Mouse (Mus musculus): ENCODE data around the gene Tmem135.

Tmem135 gene

DNA sequence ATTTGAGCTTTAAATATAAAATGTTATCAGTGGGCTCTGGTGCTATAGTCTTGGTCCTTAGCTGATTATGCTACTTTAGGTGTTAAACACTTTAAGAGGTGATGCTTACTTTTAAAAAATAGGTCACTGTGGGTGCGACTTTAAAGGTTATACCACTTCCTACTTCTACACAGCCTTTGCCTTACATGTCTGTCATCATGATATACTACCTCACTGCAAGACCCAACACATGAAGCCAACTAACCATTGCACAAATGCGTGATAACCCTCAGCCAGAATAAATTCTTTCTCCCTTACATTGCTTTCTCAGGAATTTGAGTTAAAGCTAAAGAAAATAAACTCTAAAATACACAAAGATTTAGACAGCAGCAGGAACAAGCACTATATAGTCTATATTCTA lies 150.7 kb downstream of the Tmem135 start:
- DNase-seq (ENCODE audit: extremely low spot score, low spot score), result no peak

DNA sequence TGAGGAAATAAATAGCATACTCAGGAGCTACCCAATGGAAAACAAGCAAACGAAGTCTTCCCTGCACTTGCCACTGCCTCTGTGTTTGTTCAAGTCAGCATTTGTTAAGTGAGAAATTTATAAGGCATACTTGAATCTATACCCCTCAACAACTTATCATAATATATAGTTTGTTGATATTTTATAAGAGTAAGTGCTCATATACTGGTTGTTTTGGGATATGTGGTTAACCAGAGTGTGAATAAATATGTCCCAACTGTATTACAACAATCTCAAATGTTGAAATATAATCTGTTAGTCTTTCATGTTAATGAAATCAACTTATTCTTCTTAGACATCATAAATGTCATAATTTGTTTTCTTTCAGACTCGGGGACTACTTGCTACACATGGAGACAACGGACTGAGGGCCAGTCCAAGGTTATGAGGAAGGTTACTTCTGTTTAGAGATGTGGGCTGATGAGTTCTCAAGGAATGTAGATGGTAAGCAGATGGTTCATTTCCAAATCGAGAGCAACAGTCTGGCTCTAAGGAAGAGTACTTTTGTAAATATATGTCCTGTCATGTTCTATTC lies 152.1 kb downstream of the Tmem135 start:
- DNase-seq (ENCODE audit: extremely low spot score, low spot score), result no peak

DNA sequence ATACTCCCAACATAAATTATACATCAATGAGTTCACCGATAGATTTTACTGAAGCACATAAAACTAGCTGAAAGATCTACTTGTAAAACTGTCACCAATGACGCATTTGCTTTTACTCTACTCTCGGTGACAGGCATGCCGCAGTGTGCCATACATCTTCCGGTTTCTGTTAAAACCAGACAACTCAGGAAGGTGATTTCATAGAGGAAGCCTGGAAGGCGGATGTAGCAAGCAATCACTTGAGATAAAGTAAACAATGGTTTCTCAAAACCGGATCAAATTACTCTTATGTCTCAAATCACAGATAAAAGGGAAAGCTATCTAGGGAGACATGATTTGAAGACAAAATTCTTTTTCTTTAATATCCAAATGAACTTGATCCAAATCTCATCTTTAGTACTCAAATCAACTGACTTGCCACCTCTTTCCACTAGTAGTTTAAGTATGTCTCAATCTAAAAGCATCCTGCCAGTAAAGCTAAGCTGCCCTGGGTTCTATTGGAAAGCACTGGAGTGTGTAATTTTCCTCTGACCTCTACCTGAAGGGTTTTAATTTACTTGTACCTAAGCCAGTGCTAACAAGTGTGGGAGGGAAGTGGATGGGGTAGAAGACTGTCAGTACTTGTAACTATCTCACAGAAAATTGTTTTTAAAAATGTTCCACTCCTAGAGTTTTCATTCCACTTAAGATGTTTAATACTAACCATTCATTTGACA lies 155.7 kb downstream of the Tmem135 start:
- DNase-seq (ENCODE audit: extremely low spot score, low spot score), result no peak

DNA sequence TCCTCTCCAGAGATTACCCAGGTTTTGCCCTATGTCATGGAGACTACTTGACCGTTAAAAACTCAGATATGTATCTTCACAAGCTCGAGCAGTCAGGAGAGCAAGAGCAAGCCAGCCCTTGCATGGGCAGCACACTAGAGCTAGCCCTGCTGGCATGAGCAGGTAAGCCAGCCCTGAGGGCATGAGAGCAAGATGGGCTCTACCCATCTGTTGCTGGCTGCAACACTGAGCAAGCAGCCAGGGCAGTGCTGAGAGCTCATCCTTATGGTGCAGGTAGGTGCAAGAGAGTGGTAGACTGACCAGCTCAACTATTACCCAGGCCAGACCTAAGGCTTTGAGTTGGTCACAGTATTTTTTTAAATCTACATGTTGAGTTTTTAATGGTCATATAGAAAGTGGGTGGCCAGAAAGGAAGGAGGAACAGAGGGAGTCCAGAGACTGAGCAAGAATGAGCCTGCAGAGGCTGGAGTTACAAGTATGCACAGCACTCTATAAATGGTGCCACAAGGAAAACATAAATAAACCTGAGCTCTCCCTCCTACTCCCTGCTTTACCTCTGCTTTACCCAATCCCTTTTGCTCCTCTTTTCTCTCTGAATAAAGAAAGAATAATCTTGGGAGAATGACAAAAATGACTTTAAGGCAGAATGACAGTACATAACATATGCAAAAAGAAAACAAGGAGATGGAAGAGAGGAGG lies 156.9 kb downstream of the Tmem135 start:
- no peak for DNase-seq (ENCODE audit: extremely low spot score, low spot score)

DNA sequence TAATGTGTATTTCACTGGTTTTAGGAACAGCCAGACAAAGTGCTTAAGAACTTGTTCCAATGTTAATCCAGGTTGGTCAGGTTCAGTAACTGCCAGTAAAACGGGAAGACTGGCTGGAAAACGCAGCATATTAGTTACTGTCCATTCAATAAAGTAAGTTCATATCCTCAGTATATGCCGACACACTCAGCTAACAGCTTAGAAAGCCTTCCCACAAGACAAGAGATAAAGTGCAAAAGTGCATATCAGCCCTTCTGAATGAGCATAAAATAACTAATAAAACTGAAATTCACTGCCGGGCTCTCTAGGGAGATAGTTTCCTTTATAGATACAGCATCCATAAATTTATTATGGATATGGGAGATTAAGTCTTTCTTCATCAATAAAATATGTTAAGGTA lies 161.5 kb downstream of the Tmem135 start:
- no peak for DNase-seq (ENCODE audit: extremely low spot score, low spot score)

DNA sequence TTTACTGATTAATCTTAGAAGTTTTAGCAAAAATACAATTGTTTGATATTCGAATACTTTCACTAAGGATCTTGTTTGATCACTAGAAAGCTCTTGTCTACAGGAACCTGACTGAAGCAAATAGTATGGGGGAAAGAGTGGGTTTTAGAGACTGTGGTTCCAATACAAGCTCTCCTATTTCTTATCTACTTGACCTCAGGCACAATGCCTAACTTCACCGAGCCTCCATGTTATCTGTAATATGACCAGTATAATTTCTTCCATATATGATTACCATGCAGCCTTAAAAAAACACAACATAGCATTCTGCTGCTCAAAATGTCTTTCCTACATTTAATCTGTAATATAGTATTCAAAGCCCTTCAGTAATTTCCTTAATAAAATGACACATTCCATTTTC lies 161.9 kb downstream of the Tmem135 start:
- DNase-seq (ENCODE audit: extremely low spot score, low spot score), result no peak

DNA sequence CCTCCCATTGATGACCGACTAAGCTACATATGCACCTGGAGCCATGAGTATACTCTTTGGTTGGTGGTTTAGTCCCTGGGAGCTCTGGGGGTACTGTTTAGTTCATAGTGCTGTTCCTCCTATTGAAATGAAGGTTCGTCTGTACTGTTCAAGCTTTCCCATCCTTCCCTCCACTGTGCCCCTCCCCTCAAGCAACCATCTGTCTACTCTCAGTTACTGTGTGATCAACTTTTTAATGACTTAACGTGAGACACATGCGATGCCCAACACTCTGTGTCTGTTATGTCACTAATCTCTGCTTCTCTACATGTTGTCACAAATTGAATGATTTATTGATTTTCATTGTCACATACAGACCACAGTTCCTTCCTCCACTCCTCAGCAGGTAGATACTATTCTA lies 164.4 kb downstream of the Tmem135 start:
- no peak for DNase-seq (ENCODE audit: extremely low spot score, low spot score)

DNA sequence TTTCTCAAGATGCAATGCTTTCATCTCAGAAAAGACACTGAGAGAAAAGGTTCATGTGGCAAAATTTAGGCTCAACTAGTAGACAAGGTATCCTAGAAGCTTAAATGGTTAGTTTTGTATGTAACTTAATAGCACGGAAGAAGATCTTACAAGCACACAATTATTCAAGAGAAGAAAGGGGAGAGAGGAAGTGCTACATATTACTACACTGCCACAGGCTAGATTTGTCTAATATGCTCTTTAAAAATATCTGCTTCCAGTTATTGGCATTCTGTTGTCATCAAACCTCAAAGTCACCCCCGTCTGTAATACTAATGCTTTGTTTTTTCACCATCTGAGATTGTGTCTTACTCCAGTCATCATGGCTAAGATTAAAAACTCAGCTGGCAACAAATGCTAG lies 167.4 kb downstream of the Tmem135 start:
- DNase-seq (ENCODE audit: extremely low spot score, low spot score), result no peak

DNA sequence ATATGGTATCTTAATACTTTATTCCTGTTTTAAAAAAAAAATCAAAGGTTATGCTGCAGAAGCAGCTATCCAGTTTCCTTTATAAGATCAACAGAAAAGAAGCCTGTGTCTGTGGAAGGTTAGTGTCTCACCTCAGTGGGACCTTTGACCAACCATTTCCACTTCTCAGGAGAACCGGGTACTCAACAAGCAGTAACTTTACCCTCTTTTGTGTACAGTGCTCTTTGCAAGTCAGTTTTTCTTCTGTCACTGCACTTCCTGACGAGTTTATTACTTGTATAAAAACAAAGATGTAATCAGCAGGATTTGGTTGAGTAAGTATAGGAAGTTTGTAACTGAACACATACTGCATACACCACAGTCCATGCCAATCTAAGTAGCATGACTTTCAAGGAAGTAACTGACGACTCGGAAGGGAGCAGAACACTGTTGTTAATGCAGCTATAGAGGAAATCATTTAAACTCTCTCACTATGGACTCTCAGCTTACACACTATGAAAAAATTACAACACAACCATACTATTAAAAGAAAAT lies 168.0 kb downstream of the Tmem135 start:
- DNase-seq (ENCODE audit: extremely low spot score, low spot score), result no peak

DNA sequence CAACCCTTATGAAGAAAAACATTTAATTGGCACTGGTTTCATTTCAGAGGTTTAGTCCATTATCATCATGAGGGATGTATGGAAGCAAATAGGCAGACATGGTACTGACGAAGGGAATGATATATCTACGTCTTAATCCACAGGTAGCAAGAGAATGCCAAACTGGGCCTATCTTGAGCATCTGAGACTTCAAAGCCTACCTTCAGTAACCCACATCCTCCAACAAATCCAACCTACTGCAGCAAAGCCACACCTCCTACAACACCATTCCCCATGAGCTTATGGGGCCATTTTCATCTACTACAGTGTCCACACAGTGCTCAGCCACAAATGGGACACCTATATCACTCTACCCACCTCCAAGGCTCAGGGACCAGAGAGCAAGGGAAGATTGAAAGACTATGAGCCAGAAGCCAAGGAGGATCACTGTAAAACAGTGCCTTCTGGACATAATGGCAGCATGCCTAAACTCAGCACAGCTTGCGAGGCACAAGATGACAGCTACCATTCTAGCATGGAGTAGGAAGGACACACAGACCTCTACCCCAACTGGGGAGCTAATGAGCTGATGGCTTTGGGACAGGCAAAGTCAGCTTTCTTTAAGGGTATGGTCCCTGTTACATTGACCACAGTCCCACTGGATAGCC lies 171.4 kb downstream of the Tmem135 start:
- DNase-seq (ENCODE audit: extremely low spot score, low spot score), result no peak

DNA sequence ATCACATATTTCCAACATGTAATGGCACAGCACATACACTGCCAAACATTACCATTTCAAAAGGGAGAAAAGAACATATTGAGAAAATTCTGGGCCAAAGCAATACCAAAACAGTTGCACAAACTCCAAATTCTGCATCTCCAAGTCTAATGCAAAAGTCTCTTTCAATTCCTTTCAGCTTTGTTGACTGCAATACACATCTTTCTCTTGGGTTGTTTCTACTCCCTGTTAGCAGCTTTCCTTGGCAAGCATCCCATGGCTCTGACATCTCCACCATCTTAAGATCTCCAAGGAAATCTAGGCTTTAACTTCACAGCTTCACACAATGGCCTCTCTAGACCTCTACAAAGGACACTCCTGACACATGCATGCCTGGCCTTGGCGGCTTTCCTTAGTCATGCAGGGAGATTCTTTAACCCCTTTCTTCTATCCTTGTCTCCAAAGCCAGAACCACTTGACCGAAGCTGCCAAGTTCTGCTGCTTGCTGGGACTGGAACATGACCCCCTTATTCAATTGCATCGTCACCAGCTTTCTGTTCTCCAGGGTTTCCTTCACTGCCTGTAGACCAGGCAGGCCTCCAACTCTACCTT lies 172.7 kb downstream of the Tmem135 start:
- no peak for DNase-seq (ENCODE audit: extremely low spot score, low spot score)

DNA sequence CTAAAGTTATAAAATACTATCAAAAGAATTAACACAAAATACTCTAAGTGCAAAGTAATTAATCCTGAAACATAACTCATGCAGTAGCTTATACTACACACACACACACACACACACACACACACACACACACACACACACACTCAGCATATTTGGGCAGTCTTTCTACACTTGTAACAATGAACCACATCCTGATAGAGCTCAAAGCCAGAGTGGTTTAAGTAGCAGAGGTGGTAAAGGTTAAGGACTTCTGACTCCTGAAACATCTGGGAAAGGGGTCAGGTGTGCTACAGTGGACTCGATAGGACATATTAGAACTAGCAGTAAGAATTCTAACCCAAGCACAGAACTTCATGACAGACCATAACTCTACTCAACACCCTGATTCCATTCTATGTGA lies 181.4 kb downstream of the Tmem135 start:
- DNase-seq (ENCODE audit: extremely low spot score, low spot score), result no peak

DNA sequence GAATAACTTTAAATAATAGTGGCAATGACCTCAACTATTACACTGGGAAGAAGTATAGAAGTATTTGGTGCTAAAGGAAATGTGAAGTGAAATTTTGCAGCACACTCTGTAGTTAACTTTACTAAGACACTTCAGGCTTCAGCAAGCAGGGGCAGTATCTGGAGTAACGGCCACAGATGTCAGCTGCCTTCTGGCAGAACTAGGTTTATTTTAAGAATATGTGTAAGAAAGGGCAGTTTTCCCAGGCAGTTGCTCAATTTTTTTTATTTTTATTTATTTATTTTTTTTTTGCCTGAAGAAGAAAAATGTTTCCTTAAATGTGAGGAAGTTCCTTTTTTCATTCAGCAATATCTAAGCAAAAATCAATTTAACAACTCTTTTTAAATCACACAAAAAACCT lies 187.4 kb downstream of the Tmem135 start:
- no peak for DNase-seq (ENCODE audit: extremely low spot score, low spot score)

DNA sequence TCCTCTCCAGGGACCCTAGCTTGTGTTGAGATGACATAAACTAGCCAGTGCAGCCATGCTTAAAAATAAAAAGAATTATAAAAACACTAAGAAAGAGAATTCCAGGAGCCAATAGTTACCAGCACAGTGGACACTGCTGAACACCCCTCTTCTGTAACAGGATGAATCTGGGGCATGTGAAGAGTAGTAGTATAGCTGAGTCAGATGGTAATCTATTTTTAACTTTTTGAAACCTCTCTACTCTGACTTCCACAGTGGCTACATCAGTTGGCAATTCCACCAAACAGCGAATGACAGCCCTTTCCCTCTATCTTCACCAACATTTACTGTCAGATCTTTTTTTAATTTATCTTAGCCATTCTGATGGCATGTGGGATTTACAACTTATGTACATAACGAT lies 187.9 kb downstream of the Tmem135 start:
- no peak for DNase-seq (ENCODE audit: extremely low spot score, low spot score)

DNA sequence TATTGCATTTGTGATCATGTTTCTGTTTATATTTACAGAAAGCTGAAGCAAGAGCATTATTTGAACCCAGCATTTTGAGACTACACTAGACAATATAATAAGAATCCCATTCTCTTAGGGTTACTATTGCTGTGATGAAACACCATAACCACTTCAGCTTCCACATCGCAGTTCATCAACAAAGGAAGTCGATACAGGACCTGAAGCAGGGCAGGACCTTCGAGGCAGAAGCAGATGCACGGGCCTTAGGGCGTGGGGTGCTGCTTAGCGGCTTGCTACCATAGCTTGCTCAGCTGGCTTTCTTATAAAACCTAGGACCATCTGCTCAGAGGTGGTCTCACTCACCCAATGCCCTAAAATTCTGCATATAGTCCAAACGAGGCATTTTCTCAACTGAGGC lies 188.3 kb downstream of the Tmem135 start:
- DNase-seq (ENCODE audit: extremely low spot score, low spot score), result no peak

DNA sequence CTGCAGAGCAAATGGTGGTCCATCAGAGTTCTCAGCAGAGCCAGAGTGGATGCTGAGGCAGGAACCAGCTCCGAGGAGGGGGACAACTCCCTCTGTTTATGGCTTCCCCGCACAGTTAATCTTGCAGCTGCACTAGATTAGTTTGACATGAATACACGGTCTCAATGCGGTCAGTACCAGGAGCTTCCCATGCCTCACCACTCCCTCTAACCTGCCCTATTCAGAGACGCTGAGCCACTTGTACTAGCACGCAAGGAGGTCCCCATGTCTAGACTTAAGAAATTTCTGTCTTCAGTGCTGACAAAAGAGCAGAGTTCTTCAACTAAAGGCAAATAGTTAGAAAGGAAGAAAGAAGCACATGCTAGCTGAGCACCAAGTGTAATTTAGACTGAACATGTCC lies 193.5 kb downstream of the Tmem135 start:
- no peak for DNase-seq (ENCODE audit: extremely low spot score, low spot score)

DNA sequence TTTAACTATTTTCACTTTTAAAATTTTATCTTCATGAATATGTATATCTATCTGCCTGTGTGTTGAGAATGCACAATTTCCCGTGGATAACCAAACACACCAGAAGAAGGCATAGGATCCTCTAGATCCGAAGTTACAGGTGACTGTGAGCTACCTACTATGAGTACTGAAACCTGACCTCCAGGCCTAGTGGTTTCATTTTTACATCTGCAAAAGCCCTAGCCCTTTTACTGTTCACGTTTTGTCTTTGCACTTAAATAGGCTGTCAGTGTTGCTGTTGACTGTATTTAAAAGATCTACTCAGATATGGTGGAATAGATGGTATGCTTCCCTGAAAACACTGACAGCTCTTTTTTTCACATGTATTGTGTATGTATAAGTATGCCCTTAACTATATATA lies 197.9 kb downstream of the Tmem135 start:
- no peak for DNase-seq (ENCODE audit: extremely low spot score, low spot score)

DNA sequence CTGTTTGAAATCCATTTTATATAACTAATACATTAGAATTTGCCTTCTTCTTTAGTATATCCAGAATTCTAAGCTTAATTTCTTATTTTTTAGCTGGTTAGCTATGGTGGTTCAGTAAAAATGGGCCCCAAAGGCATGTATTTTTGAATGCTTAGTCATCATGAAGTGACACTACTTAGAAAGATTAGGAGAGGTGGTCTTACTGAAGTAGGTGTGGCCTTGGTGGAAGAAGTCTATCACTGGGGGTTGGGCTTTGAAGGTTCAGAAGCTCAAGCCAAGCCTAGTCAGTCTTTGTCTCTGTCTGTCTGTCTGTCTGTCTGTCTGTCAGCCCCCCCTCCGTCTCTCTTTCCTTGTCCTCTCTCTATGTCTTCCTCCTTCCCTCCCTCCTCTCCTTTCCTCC lies 198.6 kb downstream of the Tmem135 start:
- no peak for DNase-seq (ENCODE audit: extremely low spot score, low spot score)

DNA sequence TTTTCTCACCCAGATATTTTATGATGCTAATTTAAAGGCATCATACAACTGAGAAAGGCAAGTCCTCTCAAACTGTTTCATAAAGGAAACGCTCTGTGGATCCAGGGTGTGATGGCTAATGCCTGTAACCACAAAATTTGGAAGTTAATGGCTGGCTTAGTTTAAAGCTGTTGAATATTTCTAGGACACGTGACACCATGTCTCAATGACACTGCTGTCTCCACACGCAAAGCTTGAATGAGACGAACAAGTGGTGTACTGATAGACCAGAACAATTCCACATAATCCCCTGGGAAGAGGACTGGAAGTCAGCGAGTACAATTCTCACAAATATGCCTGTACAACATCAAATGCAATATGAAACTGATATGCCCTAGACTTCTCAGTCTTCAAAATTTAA lies 200.9 kb downstream of the Tmem135 start:
- no peak for DNase-seq (ENCODE audit: extremely low spot score, low spot score)

DNA sequence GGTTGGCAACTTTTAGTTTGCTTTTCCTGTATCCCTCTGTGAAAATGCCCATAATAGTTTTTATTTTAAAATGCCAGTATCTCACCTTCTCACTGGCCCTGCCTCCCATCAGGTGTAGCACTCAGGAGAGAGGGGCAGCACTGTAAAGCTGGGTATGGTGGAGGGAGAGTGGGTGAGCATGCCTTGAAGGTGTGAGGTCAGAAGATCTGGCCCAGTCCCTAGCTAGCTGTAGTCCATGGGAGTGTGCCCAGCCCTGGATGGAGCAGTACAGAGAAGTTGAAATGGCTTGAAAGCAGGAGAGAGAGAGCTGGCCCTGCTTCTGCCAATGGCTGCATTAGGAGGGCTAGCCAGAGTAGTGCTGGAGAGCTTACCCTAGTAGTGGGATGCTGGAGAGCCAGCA lies 202.1 kb downstream of the Tmem135 start:
- DNase-seq (ENCODE audit: extremely low spot score, low spot score), result no peak

DNA sequence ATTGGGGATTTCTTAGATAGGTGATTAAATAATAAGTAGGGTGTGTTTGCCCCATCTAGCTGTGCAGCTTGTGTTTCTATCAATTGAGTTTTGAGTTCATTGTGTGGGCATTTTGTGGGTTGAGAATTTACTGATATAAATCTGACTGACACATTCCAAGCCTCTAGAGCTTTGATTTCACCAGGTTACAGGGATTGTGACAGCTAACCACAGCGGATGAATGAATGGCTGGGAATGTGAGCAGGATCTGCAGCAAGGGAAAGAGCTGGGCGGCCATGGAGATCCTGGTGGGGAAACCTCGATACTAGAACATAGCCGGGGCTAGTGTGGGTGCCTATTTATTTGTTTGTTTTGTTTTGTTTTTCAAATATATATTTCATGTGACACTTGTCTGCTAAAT lies 205.5 kb downstream of the Tmem135 start:
- no peak for DNase-seq (ENCODE audit: extremely low spot score, low spot score)

DNA sequence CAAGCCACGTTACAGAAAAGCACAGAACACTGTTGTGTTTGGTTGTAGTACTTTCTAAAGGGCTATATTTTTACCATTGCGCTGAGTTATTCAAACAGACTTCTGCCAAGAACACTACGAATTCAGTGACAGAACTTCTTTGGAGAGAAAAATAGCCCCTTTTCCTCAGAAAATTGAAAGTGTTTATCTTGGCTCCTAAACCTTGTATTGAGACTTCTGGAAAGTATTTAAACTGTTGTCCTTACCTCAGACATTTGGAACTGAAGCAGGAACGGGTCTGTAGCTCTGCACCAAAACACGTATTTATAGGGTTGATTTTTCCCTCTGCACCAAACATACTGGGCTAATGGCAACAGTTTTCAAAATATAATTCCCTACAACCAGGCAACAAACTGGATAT lies 210.6 kb downstream of the Tmem135 start:
- DNase-seq (ENCODE audit: extremely low spot score, low spot score), result no peak
